Mouse (Mus musculus) cerebellum, adult 2 months (tissue): ENCODE measurements at regions not wholly inside any gene's neighbourhood (a gene's known extent, or its start where the extent isn't known, plus 50 kb on each side); places are given as distances from the start of the nearest gene placed in this dataset.

ENCODE experiments used
- CTCF ChIP-seq: fragments of 200-500 bp; IDR thresholded peaks from 2 replicates; pipeline ENCODE4 v1.5.1; 2011; ENCODE audit warnings: low read depth, mild to moderate bottlenecking, control low read depth, low read length, moderate library complexity, borderline replicate concordance; ENCODE audit not compliant: insufficient read depth
- POLR2A ChIP-seq: fragments of 200-500 bp; IDR thresholded peaks from 2 replicates; pipeline ENCODE4 v1.6.1; 2011; ENCODE audit warnings: low read length, control low read depth, borderline replicate concordance; ENCODE audit not compliant: insufficient read depth

DNA sequence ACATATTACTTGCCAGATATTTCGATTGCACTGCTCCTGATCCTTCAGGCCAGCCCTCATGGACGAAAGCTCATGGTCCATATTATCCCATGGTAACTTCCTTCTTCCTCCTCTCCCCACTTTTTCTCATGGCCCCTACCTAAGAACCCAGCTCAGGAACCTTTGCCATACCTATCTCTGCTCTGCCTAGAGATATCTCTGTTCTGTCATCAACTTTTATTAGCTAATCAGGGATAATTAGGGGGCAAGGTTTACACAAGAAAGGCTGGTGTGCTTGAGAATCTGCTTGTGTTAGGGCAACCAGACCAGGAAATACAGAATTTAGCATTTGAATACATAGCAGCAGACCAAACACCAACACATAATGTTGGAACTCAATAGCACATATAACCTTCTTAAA lies 278.4 kb upstream of the Gje1 start:
- TF ChIP-seq CTCF (no peak), POLR2A (no peak)
